Mouse (Mus musculus) bone marrow, adult 2 months (tissue): ENCODE results near the gene 1700015F17Rik. TPM values are rescaled to one million over a fixed set of nuclear protein-coding genes. Genes with fewer than 3 reads are reported as not detected.
A peak's percentile ranks its signal among the peaks of the same experiment; 100 is the strongest.

Experiments
- H3K27ac ChIP-seq: fragments of 200-500 bp; 2 replicates; pipeline ENCODE4 v1.5.1; 2012; ENCODE audit warnings: low read depth, mild to moderate bottlenecking, control low read depth, inconsistent platforms, low read length; ENCODE audit not compliant: control insufficient read depth, poor library complexity, insufficient read depth
- H3K4me1 ChIP-seq: fragments of 200-500 bp; 2 replicates; pipeline ENCODE4 v1.6.1; 2011; ENCODE audit warnings: low read length; ENCODE audit not compliant: control insufficient read depth, insufficient read depth
- H3K4me3 ChIP-seq: fragments of 200-500 bp; replicated peaks from 2 replicates; pipeline ENCODE3; 2011; ENCODE audit warnings: mild to moderate bottlenecking, low read depth, low read length, control low read depth; ENCODE audit not compliant: control insufficient read depth
- CTCF ChIP-seq: fragments of 200-500 bp; IDR thresholded peaks from 2 replicates; pipeline ENCODE4 v1.5.1; 2011; ENCODE audit warnings: low read length, control low read depth; ENCODE audit not compliant: control insufficient read depth, insufficient read depth
- POLR2A ChIP-seq: fragments of 200-500 bp; IDR thresholded peaks from 2 replicates; pipeline ENCODE4 v1.6.1; 2011; ENCODE audit warnings: low read depth, mild to moderate bottlenecking, control low read depth, low read length, borderline replicate concordance; ENCODE audit not compliant: control insufficient read depth
- WGBS: fragments of 180-500 bp; shearing (Covaris S2); methylation state at CpG from one replicate; pipeline ENCODE4 v1.1.7; 2018; 5-methylcytosine and 5-hydroxymethylcytosine counted together
- polyA plus RNA-seq: library from polyadenylated mRNA; stranded (reverse); fragments of >200 nt; gene quantifications from 2 replicates; pipeline ENCODE4 v1.2.4, GENCODE M21; 2011; ENCODE audit warnings: low replicate concordance; ENCODE audit not compliant: missing spikeins, insufficient read depth, insufficient read length

1700015F17Rik gene
- polyA plus RNA-seq, 1 experiment, result not detected

- WGBS, result 0% methylated on average over 1 of the region's 1 CpGs
- no peak overlapping the region for H3K27ac ChIP-seq
- H3K4me1 ChIP-seq, result no peaks in the 10 kb centered on the region
- TF ChIP-seq CTCF (0 out of 2 replicates have a peak, but pooled peaks have one; percentile 14), POLR2A (no peak)
- H3K4me3 ChIP-seq, result no peak overlapping the region
Measured at GRCm38 (mm10) chr5:5481662-5482061, 2.7 kb upstream of the 1700015F17Rik start.

- TF ChIP-seq CTCF (no peak), POLR2A (no peak)
- 83% methylated on average over 4 of the region's 4 CpGs for WGBS
- Histone ChIP-seq H3K4me1 (no peaks in the 10 kb centered on the region), H3K4me3 (no peak overlapping the region), H3K27ac (no peak overlapping the region)
Measured at GRCm38 (mm10) chr5:5476133-5476532, 2.8 kb downstream of the 1700015F17Rik start.

GRCm38 (mm10) chr5:5465256-5465655 lies 13.7 kb downstream of the 1700015F17Rik start:
- TF ChIP-seq POLR2A (no peak), CTCF (no peak)
- WGBS, result 63% methylated on average over 1 of the region's 1 CpGs
- H3K4me3 ChIP-seq, result no peak overlapping the region
- no peak overlapping the region for H3K27ac ChIP-seq
- H3K4me1 ChIP-seq, result no peaks in the 10 kb centered on the region

DNA sequence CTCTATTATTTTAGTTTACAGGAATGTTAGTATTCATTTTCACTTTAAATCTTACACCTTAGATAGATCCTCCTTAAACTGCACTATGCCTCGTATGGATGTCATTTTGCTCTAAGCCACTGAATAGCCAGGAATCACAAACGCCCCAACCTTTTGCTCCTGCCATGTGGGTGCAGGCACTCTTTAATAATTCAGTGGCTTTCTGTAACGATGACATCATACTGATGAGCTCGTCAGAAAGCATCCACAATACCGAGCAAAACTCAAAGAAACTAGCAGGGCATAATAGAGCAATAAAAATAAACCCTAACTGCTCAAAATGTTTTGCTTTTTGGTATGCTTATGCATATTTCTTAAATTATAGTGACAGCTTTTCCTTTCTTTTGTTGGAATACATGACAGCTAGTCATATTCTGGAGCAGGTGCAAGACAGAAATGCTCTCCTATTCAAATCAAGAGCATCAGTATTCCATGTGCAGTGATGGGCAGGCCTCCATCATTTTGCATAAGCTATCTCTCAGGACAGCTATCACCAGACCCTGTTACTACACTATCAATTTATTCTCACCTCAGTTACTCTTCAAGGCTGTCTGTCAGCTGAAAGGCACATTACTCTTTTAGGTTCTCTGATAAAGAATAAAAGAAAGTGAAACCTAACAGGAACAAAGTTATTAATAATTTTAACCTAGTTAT lies 47.1 kb downstream of the 1700015F17Rik start:
- 69% methylated on average over 5 of the region's 5 CpGs for WGBS
- Histone ChIP-seq H3K27ac (no peak overlapping the region), H3K4me1 (no peaks in the 10 kb centered on the region), H3K4me3 (no peak overlapping the region)
- TF ChIP-seq POLR2A (no peak), CTCF (no peak)

GRCm38 (mm10) chr5:5423723-5424171 lies 55.2 kb downstream of the 1700015F17Rik start:
- Histone ChIP-seq H3K4me1 (peaks cover 1% of the 10 kb centered on the region; the same call in 1 of the 2 replicates), H3K4me3 (no peak overlapping the region), H3K27ac (no peak overlapping the region)
- WGBS, result 79% methylated on average over 6 of the region's 6 CpGs
- no peak for TF ChIP-seq POLR2A
- TF ChIP-seq CTCF, result no peak

DNA sequence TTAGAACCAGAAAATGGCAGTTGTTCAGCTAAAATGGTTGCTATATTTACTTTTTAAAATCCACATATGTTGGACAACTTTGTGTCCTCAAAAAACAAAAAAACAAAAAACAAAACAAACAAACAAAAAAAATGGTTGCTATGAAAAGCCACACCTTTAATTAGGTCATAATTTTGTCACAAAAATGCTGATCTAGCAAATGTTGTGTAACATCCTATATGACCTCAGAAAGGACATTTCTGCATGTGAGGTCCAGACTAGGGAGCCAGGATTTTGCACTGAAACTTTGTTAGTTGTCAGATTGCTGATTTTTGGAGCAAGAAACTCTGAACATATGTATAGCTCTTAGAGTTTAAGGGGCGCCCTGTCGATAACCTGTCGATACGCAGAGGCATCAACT lies 55.9 kb downstream of the 1700015F17Rik start:
- Histone ChIP-seq H3K27ac (no peak overlapping the region), H3K4me3 (no peak overlapping the region), H3K4me1 (peaks cover 1% of the 10 kb centered on the region; the same call in 1 of the 2 replicates)
- WGBS, result 93% methylated on average over 4 of the region's 4 CpGs
- TF ChIP-seq CTCF (no peak), POLR2A (no peak)

- H3K27ac ChIP-seq, result no peak overlapping the region
- WGBS, result 77% methylated on average over 2 of the region's 2 CpGs
- peaks cover 1% of the 10 kb centered on the region; the same call in 1 of the 2 replicates for H3K4me1 ChIP-seq
- TF ChIP-seq CTCF (no peak), POLR2A (no peak)
- no peak overlapping the region for H3K4me3 ChIP-seq
Measured at GRCm38 (mm10) chr5:5421439-5421838, 57.5 kb downstream of the 1700015F17Rik start.

- TF ChIP-seq POLR2A, result peak; percentile 17; the same call in 1 of the 2 replicates
- TF ChIP-seq CTCF, result no peak
- Histone ChIP-seq H3K27ac (peak within 1 kb of the TSS; percentile 99), H3K4me1 (peaks cover 1% of the 10 kb centered on the region; the same call in 1 of the 2 replicates), H3K4me3 (peak within 1 kb of the TSS; percentile 82)
- WGBS, result 2% methylated on average over 9 of the region's 9 CpGs
Measured at GRCm38 (mm10) chr5:5419992-5420455, 58.9 kb downstream of the 1700015F17Rik start, which contains the start of gene Cdk14. Gene Cdk14 (minus strand): TSS chr5:5420312.
